Mouse (Mus musculus) adrenal gland, adult 2 months (tissue): ENCODE measurements around the gene Sycp3. TPM values are rescaled to one million over a fixed set of nuclear protein-coding genes. Genes with fewer than 3 reads are reported as not detected.
"Not testable (repeated sequence)": the region's sequence is repeated elsewhere in the genome, so short reads cannot be mapped to it uniquely, and the experiment has no call there.

Experiments
- DNase-seq: peaks from one replicate; pipeline ENCODE4 v3.0.0; 2021
- polyA plus RNA-seq: library from polyadenylated mRNA; depleted of rRNA; stranded (reverse); fragments of >200 nt; gene quantifications from 2 replicates; pipeline ENCODE4 v1.2.3, GENCODE M21; 2012; rRNA removed
- total RNA-seq, 2 experiments: library from RNA; stranded (reverse); gene quantifications; 2 replicates each; pipeline ENCODE4 v1.2.3; 2021

Sycp3 gene
- total and polyA plus RNA-seq, 3 experiments: 2.1 to 2.4 TPM; not detected in 1

DNA sequence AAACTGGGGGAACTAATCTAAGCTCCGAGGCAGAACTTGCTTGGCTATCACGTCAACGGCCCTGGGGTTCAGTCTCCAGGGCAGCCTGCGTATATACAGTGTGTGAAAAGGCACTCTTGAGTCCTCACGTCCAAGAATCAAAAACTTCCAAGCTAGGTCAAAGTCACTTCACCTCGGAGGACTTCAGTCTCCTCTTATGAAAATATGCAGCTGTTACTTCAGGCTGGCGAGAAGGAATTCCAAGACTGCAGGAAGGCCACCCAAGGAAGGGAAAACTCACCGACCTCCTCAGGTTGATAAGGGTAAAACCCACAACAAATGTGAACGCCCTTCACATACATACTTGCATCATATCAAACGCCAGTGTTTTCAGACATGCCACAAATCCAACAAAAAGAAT is 42.0 kb downstream of the Sycp3 start:
- no peak for DNase-seq

DNA sequence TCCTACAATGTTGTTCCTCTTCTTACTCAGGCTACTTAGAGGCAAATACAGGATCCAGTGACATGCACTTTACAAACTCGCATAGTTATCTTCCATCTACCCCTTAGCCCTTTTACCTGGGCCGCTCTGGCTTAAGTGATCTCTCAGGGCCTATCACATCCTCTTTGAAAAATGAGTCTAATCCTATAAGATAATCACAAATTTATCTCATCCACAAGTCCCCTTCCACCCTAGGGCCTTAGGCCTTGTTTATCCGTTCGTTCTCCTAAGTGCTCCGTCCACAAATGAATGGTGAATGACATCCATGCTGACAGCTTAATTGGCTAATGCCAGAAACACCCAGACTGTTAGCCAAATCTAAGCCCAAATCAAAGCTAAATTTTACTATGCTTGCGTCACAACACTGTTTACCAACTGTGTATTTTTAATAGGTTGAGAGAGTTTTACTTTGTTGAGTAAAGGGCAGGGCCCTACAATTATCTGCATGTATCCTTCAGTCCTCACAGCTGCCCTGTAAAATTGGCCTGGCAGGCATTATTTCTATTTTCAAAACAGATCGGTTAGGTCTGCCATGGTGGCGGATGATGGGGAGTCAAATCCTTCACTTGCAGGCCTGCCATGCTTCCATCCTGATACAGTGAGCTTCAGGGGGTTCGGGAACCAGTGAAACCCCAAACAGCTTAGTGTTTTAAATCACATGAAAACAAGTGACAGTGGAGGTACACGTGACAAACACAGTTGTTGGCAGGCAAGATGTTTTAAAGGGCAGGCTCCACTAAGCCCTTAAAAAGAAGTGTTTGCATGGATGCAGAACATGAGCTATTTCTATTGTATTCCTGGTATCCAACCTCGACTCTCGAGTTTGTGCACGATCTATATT is 42.8 kb downstream of the Sycp3 start:
- peak; percentile 39 for DNase-seq

DNA sequence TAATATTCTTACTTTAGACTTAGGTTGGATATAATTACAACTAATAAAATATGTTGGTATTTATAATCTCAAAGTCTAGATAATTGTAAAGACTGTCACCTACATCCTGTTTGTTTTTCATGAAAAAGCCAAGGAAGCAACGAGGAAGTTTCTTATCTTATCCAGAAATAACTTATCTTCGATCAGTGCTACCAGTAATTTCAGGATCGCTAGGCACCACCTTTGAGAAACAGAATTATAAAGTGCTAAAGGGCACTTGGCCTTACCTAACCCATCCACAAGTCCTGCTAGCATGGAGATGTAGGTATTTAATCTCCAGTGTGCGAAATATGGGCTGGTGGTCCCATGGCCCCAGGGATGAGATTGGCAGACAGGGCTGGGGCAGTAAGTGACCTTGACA is 43.5 kb downstream of the Sycp3 start:
- no peak for DNase-seq

DNA sequence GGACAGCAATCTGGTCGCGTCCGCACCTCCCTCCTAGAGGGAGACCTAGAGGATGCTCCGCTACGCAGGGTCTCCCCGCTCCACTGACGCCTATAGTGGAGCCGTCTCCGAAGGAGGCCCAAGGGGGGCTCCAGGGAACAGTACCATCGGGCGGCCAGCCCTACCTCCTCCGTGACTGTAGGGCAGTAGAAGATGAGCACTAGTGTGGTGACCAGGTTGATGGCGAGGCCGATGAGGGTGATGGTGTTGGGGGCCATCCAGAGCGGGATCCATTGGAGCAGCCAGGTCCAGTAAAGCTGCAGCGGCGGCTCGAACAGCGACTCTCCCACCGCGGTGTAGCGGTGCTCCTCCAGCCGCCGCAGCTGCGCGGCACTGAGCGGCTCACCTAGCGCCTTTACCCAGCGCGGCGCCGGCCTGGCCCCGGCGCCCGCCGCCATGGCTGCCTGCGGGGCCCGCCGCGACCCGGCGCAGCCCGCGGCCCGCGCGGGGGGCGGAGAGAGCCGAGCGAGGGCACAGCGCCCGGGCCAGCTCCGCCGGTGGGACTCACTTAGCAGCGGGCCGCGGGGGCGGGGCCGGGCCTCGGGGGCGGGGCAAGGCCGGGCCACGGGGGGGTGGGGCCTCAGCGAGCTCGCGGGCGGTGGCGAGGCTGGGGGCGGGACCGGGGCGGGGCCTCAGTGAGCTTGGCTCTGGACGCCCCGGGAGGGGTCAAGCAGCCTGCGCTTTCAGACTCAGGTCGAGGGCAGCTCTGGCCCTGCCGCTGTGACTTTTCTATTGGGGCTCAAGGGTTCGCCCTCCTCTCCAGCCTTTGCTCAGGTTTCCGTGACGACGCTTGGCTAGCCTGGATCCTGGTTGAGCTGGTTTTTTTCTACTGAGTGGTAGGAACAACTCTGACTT is 44.3 kb downstream of the Sycp3 start, which contains the start of gene Chpt1:
Gene Chpt1 (minus strand): TSS at position 653 of the 894 bp plus-strand sequence.
- peak; percentile 95 for DNase-seq

DNA sequence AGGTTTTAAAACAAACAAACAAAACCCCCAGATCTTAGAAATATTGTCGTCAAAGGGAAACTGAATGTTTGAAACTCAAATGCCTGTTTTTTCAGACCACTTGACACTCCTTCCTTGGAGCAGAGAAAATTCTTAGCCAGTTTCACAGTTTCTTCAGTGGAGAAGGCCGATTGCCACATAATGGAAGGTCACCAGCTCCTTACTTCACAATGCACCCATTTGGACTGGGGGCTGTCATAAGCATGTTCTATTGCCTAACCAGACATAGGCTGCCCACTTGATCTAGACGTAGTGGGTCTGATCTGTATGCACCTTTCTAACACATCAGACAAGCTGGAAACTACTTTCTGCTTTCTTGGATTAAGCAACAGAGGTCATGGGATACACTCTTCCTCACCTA is 45.1 kb downstream of the Sycp3 start:
- DNase-seq: peak; percentile 49

DNA sequence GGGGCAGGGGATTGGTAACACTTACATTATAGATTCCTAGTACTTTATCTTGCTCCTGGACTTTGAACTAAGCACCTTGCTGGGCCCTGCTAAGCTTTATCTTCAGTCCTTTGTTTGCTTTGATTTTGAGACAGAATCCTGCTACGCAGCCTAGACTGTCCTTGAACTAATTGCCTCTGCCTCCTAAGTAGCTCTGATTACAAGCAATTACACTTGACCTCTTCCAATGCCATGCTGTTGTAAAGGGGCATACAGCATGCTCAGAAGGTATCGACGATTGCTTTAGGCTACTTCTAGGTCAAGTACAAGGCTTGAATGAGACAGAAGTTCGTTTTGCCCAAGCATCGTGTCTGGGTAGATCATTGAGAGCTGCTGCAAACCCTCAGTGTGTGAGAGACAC is 45.9 kb downstream of the Sycp3 start:
- peak; percentile 41 for DNase-seq

DNA sequence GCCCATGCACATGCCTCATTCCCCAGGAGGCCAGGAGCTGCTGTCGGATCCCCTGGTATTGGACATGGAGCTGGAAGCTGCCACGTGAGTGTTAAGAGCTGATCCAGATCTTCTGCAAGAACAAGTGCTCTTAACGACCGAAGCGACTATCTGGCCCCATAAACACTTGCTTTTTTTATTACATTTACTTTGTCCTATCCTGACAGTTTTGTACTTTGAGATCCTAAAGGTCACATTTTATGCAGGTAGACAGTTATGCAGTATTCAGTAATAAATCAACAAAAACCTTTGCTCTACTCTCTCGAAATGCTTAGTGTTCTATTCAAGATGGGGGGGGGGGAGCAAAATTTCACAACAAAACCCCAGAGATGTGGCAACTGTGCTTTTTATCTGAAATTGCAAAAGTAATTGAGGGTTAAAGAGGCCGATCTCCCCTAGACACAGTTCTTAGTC is 48.3 kb downstream of the Sycp3 start:
- DNase-seq: no peak

DNA sequence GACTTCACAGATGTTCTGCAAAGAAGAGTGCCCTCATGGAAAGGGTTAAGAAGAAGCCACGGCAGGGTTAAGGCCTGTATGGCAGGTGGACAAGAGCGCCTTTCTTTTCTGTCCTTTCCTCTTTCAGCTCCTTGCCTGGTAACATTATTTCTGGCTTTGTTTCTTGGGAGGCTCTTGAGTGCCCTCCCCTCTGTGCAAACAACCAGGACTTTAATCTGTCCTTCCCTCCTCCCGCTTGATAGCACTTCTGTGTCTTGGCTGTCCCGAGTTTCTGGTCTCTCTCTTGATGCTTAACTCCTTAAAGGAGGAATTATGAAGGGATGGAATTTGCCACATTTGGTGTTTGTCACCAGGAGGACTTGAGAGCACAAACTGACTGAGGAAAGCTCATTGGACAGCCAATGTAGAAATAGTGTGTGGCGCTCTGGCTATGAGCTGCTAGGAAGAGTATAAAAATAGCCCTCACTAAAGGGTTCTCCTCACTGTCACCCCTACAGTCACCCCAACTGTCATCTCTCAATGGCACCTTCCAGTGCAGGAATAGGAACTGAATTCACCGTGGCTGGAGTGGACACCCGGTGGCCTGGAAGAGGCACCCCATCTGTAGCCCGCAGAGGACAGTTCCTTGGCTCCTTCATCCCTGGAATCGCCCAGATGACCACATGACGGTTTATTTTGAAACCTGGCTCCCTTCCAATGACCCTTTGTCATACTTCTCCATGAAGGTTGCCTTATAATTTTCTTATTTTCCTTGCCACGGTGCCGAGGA is 51.3 kb downstream of the Sycp3 start:
- DNase-seq: peak; percentile 79

DNA sequence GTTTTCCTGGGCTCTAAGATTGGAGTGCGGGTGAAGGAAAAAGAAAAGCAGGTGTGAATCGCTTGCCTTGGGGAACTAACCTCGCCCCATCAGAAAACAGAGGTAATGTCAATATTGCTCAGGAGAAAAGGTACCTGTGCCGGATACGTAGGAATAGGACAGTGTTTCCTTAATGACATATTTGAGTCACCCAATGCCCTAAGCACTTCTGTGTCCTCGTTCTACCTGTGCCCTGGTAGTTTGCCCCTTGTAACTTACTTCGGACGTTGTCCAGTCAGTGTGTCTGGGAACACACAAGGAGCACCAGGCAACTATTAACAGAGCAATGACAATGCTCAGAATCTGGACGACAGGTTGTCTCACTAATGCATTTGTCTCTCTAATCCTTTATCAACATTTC is 52.0 kb downstream of the Sycp3 start:
- DNase-seq: no peak

DNA sequence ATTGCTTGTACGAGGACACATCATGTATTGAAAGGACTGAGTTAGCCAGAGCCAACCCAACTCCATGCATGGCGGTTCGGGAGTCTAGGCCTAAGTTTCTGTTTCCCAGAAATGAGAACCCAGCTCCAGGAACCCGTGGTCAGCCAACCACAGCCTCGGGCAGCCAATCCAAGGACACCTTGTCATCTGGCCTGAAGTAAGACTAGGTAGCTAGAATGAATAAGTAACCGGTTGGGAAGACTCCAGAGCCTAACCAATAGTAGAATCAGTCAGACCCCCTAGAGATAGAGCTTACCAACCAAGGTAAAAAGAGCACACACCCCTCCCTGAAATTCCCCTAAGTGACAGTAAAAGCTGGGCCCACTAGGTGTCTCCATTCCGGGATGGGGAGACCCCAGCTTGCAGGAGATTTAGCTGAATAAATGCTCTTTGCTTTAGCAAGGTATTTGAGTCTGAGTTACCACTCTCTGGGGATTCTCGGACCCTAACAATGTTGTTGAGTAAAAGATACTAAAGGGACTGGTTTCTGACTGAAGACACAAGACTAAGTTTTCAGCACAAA is 54.3 kb downstream of the Sycp3 start:
- DNase-seq: peak; percentile 57

DNA sequence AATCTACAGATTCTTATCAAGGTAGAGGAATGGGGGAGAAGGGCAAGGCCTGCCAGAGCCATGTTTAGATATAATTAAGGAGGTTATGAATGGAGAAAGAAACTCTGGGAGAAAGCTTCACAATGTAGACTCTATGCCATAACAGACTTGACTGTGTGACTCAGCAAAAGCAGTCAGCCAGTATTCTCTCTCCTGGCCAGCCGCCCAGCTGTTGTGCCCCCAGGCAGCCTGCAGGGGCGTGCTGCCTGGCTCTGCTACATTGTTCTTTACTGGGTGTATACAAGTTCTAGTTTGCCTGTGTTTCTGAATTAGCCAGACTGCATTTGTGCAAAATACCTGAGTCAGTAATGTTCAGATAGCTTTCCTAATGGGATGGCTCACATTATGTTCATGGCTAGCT is 55.1 kb downstream of the Sycp3 start:
- DNase-seq: peak; percentile 89

DNA sequence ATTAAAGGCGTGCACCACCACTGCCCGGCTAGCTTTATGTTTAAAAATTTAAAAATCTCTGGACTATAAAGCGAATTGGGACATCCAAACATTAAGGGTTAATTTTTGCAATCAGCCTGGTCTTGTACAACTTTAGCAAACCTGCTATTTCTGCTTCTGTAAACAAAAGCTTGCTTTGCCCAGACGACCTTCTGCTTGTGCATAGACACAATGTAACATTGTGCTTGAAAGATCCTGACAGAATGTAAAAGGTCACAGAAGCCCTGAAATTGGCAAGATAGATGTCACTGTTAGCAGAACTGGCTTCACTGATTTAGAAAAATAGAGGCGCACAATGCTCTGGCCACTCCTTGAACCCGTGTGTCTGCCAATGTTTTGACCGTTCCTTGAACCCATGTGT is 55.7 kb downstream of the Sycp3 start:
- DNase-seq: not testable (repeated sequence)

DNA sequence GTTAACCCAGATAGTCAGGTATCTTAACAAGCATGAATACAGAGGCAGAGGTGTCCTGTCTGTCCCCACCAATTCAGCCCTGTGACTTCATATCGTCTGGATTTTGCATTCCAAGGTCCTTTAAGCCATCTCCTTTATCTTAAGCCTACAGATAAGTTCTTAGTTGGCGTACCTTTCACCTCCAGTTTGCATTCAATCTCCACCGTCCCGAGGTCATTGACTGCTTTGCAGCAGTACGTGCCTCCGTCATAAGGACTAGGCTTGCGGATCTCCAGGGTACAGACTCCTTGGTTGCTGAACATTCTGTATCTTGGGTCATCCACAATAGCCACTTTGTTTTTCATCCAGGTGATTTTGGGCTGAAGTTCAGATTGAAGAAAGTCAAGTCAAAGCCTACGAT is 63.4 kb downstream of the Sycp3 start:
- DNase-seq: no peak

Other genes starting within 250 kb of the Sycp3 start
- 10 to 100 TPM; 10.2 to 23.5 TPM for gene Dram1, start 80.5 kb upstream of the Sycp3 start, total RNA-seq
- gene Dram1, start 80.5 kb upstream of the Sycp3 start, polyA plus RNA-seq: 18.1 and 39.3 TPM in 2 replicates
- gene Gnptab, start 80.4 kb upstream of the Sycp3 start, total RNA-seq: 10 to 100 TPM; 31.1 to 36.3 TPM
- 4.6 and 4.7 TPM in 2 replicates for gene Gnptab, start 80.4 kb upstream of the Sycp3 start, polyA plus RNA-seq
- 100 to 1,000 TPM; 321 to 425 TPM for gene Chpt1, start 44.5 kb downstream of the Sycp3 start, total RNA-seq
- 254 and 337 TPM in 2 replicates for gene Chpt1, start 44.5 kb downstream of the Sycp3 start, polyA plus RNA-seq
- 1 to 10 TPM in 1 of 2 experiments, under 1 TPM in 1; 0.12 to 1.1 TPM for gene Mybpc1, start 145.6 kb downstream of the Sycp3 start, total RNA-seq
- gene Mybpc1, start 145.6 kb downstream of the Sycp3 start, polyA plus RNA-seq: 0.15 and 0.40 TPM in 2 replicates
- gene Spic, start 225.4 kb downstream of the Sycp3 start, total RNA-seq: under 1 TPM; 0.28 to 0.78 TPM
- 0.09 and 0.21 TPM in 2 replicates for gene Spic, start 225.4 kb downstream of the Sycp3 start, polyA plus RNA-seq